Mouse (Mus musculus): Measurements from ENCODE around the gene Mapk13.
"Not testable (repeated sequence)": the region's sequence is repeated elsewhere in the genome, so short reads cannot be mapped to it uniquely, and the experiment has no call there.

Gene Mapk13

DNA sequence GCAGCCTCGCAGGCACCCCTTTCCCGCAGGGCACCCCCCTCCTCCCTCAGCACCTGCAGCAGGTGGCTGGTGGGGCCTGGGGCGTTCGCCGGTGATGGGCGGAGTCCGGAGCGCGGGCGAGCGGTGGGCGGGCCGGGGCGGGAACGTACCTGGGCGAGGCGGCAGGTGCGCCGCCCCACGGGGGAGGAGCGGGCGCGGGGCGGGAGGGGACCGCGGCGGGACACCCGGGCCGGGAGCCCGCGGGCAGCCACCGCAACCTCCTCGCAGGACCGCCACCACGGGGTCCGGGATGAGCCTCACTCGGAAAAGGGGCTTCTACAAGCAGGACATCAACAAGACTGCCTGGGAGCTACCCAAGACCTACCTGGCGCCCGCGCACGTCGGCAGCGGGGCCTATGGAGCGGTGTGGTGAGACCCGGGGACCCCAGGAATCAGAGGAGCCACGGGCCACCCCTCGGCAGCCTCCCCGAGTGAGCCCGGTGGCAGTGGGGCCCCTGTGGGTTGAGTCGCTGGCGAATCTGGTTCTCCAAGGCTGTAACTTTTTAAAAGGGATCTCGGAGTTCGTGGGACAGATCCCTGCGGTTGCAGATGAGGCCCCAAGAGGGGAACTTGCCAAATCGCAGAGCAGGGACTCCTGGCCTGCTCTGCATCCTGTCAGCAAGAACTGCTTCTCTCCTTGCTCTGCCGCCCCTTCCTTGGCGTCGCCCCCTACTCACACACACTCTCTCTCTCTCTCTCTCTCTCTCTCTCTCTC, at the start of gene Mapk13:
Gene Mapk13, plus strand, starts transcription at position 177 of the 754 bp plus-strand sequence.
- DNase-seq (ENCODE audit: low spot score) = no peak

DNA sequence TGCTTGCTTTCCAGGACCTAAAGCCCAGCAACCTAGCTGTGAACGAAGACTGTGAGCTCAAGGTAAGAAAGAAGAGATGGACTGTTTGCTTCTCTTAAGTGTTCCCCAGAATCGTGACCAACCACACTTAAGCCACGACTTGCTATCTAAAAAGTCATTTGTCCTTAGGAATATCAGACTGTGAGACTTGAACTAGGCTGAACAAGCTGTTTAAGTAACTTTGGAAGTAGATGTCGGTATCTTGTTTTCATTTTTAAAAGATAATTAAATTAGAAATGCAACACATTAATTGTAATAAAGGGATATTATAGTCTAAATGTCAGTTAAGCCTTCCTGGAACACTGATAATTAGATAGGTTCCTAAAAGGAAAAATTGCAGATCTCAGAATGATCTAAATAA, 43.3 kb upstream of the Mapk13 start, which contains the start of gene AC170998.1:
Gene AC170998.1, plus strand, starts transcription at position 301 of the 400 bp plus-strand sequence.
- no peak for DNase-seq (ENCODE audit: low spot score)

DNA sequence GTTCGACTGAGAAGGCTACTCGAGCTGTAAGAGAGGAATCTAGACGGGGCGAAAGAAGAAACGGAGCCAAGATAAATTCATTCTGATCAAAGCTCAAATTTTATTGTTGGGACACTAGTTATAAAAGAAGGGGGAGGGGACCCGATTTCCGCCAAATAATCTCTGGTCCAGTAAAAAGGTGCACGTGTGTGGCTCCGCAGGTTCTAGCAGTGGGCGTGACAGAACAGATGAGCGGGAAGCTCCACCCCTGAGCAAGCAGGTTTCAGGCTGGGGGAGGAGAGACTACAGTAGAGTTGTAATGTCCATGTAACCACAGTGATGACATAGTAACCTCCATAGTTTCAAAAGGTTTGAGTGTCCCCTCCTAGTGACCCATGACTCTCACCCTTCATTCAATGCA, 41.6 kb upstream of the Mapk13 start:
- not testable (repeated sequence) for DNase-seq (ENCODE audit: low spot score)

DNA sequence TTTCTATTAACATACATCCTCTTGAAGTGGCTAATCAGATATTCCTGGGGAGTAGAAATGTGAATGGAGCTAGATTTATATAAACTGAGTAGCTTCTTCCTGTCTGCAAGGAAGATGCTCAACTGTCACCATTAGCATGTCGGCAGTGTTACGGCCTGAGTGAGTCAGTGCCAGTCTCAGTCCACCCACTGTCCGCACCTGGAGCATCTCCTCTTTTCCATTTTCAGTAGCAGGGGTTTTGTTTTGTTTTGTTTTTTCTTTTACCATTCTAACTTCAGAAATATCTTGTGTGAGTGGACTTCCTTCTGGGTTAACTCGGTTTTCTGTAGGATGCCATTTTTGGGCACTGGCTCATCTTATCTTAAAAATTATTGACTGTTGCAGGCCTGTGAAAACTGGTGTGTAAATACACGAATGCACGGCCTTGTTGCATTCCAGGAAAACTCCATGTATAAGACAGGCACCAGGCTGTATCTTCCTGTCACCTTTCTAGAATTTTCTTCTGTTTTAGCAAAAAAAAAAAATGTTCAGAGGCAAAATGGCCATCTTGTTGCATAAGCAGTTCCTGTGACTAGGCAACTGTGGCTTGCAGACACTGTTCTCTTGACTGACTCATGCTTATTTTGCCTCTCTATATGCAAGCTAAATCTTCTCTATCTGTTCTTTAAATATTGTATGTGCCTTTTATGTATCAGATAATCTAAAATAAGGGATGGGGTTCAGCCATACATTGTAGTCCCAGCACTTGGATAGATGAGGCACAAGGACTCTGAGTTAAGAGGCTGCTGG, 33.6 kb upstream of the Mapk13 start:
- no peak for DNase-seq (ENCODE audit: low spot score)

DNA sequence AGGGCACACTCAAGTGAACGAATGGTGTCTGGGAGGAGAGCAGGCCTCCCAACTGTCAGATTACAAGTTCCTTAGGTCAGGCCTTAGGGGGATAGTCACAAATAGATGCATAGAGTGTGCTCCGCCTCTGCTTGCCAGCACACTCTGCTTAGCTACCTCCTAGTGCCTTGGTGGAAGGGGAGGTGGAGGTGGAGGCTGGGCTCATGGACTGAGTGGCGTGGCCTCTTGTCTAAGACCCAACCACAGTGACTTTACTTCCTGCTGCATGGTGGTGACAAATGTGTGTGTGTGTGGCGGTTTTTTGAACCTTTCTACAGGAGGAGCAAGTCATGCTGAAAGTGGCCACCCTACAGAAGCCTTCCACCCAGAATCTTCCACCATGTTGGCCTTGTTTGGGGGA, 32.6 kb upstream of the Mapk13 start:
- DNase-seq (ENCODE audit: low spot score) = no peak

DNA sequence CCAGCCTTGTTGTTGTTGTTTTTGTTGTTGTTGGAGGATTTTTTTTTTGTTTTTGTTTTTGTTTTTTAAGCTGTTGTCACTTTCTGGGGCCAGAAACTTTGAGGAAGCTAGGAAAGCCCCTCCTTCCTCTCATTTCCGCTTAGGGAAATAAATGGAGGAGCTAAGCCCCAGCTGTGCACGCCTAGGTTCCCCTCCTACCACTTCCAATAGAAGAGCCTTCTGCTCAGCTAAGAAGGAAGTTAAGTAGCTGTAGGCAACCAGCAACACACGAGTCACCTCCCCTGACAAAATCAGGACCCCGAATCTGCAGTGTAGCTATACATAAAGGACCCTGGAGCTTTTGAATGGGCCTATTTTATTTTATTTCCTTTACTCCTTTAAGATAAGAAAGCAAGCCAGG, 31.1 kb upstream of the Mapk13 start:
- DNase-seq (ENCODE audit: low spot score) = no peak

- DNase-seq (ENCODE audit: low spot score) = no peak
These were observed 29.9 kb upstream of the Mapk13 start for GRCm38 (mm10) chr17:28739244-28739643.

DNA sequence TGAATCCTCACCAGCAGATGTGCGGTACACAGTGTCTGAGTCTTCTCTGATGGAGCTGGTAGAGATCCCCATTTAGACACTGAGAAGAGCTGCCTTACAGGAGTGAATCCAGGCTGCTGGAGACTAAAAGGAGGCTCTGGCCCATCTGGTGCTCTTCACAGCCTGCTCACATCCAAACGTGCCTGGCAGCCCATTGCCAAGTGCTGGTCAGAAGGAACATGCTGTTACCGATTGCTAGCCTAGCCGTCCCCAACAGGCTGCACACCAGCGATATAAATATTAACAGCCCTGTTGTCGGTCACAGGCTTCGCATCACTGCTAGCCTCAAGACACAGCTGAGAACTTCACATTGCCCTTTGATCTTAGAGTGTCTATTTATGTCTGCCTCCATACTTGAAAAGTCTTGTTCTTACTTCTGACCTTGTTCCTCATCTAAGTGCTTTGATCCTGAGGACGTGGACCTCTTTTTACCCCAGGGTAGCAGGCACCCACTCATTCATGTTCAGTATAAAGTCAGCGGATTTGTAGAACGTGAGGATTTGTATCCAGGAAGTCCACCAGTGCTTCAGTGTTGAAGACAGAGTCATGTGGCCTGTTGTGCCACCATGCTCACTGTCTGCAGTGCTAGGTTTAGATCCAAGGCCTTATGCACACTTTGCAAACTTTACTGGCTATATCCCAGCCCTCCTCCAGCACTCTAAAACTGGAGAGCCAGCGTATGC, 25.8 kb upstream of the Mapk13 start:
- no peak for DNase-seq (ENCODE audit: low spot score)

- no peak for DNase-seq (ENCODE audit: low spot score)
These were observed 25.2 kb upstream of the Mapk13 start for GRCm38 (mm10) chr17:28743916-28744315.

DNA sequence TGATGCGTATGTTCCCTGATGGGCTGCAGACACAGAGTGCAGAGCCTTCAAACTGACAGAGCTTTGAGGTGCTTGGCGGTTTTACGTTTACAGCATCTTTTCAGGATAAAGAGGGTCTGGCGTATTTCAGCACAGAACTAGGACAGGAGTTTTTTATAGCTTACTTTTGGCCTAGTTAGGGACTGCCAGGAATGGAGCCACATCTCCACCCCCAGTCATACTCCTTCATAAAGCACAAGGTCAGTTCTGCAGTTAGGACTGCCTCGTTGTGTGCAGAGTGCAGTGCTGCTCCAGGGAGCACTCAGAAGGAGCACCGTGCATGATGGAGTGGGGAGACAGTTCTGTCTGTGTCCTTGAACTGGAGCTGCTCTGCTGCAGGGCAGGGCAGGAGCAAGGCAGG, 23.3 kb upstream of the Mapk13 start:
- no peak for DNase-seq (ENCODE audit: low spot score)

- no peak for DNase-seq (ENCODE audit: low spot score)
These were observed 21.1 kb upstream of the Mapk13 start for GRCm38 (mm10) chr17:28748001-28748400.

DNA sequence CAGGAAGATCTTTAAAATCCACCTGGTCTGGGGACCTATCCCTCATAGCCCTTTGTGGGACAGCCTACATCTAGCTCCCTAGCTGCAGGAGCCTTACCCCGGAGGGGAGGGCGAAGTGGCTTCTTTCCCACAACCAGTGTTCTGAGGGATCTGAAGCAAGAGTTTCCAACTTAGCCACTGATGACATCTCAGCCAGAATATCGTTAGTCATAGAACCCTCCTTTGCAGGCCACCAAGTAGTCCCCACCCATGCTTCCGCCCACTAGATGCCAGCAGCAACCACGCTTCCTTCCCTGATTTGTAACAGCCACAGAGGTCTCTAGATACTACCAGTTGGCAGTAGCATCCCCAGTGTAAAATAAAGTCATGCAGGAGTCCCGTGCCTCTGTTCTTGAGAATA, 18.5 kb upstream of the Mapk13 start:
- no peak for DNase-seq (ENCODE audit: low spot score)

DNA sequence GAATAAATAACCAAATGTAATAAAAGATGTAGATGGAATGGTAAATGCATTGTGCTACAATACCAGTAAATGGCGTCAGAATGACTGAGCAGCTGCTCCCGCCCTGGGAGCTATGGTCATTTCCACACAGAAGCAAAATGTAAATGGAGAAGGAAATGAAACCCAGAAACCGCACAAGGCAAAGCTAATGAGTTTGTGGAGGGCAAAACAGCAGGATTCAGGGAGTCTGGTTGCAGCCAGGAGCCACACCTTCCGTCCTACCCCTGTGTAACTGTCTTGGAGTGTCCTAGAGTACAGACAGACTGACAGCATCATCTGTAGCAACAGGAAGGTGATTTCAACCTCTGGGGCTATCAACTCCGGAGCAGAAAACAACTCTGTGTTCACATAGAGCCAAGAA, 12.7 kb upstream of the Mapk13 start:
- no peak for DNase-seq (ENCODE audit: low spot score)

DNA sequence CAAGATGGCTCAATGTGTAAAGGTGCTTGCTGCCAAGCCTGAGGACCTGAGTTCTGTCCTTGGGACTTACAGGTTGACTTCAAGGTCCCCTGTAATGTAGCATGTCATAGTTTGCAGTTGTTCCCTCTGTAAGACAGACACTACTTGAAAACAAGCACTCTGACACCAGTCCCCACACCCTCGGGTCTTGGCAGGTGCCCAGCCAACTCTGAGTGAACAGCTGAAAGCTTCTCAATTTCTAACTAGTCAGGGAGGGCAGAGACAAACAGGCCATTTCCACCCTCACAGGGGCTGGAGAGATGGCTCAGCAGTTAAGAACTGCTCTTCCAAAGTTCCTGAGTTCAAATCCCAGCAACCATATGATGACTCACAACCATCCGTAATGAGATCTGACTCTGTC, 11.6 kb upstream of the Mapk13 start:
- no peak for DNase-seq (ENCODE audit: low spot score)

- DNase-seq (ENCODE audit: low spot score) = no peak
These were observed 8.3 kb upstream of the Mapk13 start for GRCm38 (mm10) chr17:28760736-28761312.

- DNase-seq (ENCODE audit: low spot score) = peak; percentile 89
These were observed 7.2 kb upstream of the Mapk13 start for GRCm38 (mm10) chr17:28761871-28762270.

GRCm38 (mm10) chr17:28766203-28766602, 2.9 kb upstream of the Mapk13 start:
- no peak for DNase-seq (ENCODE audit: low spot score)

DNA sequence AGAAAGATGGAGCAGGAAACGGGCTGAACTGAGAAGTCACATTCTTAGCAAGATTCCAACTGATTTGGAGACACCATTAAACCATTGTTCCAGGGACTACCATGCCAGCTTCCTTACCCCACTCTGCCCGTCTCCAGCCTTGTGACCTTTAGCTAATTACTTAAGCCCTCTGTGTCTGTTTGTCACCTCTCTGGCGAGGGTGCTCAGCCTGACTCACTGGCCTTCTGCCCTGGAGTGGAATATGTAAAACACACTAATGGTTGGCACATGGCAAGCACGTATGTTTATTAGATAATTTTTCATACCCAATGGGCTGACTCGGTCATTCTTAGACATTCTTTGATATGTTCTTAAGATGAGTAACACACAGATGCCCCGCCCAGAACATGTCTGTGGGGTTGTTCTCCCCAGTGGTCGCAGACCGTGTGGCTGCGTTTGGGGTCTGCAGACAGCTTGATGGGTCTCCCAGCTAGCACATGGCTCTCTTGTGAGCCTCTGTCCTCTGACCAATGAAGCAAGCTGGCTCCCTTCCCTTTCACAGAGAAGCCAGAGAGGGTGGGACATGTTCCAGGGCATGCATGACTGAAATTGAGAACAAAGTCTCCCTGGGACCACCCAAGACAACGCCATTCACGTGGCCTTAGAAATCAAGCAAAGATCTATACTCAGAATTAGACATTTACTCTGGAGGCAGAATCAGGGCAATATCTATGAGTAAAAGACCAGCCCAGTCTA, 2.1 kb upstream of the Mapk13 start:
- DNase-seq (ENCODE audit: low spot score) = no peak

DNA sequence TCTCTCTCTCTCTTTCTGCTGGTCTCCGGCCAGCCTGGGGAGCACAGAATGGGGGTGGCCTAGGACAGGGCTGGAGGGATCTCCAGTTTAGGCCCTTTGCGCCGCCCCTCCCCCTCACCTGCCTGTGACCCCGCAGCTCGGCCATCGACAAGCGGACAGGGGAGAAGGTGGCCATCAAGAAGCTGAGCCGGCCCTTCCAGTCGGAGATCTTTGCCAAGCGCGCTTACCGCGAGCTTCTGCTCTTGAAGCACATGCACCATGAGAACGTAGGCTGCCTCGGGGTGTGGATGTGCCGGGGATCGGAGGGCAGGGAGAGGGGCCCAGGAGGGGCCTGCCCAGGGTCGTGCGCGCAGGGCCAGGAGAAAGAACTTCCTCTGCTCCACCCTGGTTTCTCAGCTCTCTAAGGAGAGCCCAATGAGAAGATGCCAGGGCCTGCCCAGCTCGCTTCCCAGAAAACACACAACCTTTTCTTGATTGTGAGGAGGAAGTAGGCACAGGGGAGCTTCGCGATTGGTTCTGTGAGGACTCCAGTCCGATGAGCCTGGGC, 851 bp downstream of the Mapk13 start:
- DNase-seq (ENCODE audit: low spot score) = peak; percentile 66

GRCm38 (mm10) chr17:28771289-28771688, 2.2 kb downstream of the Mapk13 start:
- no peak for DNase-seq (ENCODE audit: low spot score)

DNA sequence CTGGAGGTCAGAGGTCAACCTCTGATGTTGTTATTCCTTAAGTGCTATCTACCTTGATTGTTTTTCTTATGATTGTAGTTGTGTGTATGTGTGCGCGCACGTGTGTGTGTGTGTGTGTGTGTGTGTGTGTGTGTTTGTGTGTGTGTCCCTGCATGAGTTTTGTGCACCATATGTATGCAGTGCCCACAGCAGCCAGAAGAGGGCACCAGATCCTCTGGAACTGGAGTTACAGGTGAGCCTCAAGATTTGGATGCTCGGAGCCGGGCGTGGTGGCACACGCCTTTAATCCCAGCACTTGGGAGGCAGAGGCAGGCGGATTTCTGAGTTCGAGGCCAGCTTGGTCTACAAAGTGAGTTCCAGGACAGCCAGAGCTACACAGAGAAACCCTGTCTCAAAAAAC, 5.2 kb downstream of the Mapk13 start:
- not testable (repeated sequence) for DNase-seq (ENCODE audit: low spot score)
